Mouse (Mus musculus) lung, adult 18-20 months (tissue): ENCODE results near the gene Cacna1a.

Experiments
- DNase-seq, 2 experiments: peaks; one replicate each; pipeline ENCODE4 v3.0.0; 2022; ENCODE audit warnings: mixed read lengths in 2 of 2

The Cacna1a gene

DNA sequence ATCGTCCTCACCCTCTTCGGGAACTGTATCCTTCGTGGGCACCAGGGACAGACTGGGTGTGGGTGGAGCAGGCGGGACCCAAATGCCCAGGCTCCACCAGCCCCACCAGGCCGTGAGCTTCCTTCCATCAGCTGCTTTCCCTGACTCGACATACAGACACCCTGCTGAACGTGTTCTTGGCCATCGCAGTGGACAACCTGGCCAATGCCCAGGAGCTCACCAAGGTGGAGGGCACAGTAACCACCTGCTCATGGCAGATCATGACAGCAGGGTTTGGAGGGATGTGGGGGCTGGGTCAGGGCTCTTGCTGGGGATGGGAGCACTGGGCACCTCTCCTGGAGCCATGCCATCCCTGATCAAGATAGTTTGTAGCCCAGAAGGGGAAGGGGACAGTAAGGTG is 164.9 kb downstream of the Cacna1a start:
- DNase-seq: no peak

DNA sequence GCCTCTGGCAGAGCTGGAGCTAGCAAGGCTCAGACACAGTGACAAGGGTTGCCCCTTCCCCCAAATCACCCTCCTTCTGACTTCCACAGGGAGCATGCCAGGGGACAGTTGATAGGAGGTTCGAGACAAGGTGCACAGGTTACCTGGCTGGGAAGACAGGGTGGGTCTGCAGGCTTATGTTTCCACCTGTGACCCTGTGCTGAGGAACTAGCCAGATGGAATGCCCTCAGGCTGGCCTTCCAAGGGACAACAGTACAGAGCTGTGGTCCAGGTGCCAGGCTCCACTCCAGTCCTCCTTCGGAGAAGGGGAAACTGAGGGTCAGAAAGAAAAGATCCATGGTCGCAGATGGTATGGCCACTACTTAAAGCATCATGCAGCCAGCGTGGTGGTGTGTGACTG is 165.4 kb downstream of the Cacna1a start:
- DNase-seq: no peak

DNA sequence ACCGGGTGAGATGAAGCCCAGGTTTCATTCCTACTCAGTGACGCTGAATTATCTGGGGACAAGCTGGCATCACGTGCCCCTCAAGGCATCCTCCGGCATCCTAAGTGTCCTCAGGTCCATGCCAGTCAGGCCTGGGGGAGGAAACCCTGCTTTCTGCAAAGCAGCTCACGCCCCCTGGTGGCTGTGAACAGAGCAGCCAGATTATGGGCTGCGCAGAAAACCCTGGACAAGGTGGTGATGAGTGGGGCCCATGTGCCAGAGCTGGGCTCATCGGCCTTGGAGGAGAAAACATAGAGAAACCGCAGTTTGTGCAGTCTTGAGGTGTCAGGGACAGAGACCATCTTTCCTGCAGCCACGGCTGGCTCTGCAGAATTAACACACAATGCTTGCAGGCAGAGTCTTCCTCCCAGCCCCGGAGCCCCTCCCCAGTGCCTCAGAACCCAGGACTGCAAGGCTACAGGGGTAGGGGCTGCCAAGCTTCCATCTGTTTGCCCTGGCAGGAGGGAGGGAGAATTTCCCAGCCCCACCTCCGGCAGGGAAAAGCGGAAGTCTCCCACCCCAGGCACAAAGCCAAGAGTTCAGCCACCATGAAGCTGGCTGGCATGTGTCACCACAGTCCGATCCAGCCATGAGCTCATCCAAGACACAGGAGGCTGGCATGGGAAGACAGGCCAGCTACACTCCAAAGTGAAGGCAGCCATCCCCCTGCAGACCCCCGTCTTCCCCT is 166.2 kb downstream of the Cacna1a start:
- peak; percentile 26 to 41 for DNase-seq

DNA sequence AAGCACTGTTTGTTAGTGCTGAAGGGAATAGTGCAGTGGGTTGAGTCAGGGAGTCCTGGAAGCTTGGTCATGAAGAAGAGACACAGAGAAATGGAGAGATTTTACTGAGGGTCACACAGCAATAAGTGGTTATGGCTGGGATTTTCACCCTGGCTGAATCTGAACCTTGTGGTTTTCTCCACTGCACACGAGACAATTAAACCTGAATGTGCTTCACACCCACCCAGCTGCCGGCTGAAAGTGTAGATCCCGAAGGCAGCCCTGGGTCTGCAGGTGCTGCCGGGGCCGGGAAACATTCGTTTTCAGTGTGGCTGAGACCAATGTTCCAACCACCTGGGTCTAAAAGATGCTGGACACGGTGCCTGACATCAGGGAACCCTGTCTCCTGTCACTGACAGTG is 167.0 kb downstream of the Cacna1a start:
- DNase-seq: no peak

DNA sequence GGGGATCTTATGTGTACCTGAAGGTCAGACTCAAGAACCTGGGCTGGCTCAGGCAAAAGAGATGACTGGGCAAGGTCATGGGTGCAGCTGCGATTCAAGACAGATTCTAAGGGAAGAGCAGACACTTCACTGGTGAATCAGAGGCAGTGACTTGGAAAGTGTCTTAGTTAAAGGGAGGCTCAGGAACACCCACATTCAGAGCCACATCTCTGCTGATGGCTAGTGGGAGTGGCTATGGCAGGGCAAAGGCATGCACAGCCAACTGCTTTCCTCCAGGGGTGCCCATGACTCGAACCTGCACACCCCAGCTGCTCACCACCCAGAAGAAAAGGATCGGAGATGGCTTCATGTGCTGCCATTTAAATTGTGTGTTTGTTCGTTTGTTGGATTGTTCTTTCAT is 169.7 kb downstream of the Cacna1a start:
- no peak for DNase-seq

DNA sequence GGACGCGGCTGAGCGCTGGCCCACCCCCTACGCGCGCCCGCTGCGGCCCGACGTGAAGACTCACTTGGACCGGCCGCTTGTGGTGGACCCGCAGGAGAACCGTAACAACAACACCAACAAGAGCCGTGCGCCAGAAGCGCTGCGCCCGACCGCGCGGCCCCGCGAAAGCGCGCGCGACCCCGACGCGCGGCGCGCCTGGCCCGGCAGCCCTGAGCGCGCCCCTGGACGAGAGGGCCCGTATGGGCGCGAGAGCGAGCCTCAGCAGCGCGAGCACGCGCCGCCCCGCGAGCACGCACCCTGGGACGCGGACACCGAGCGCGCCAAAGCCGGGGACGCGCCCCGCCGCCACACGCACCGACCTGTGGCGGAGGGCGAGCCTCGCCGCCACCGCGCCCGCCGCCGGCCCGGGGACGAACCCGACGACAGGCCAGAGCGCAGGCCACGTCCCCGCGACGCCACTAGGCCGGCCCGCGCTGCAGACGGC is 170.9 kb downstream of the Cacna1a start:
- DNase-seq: no peak

DNA sequence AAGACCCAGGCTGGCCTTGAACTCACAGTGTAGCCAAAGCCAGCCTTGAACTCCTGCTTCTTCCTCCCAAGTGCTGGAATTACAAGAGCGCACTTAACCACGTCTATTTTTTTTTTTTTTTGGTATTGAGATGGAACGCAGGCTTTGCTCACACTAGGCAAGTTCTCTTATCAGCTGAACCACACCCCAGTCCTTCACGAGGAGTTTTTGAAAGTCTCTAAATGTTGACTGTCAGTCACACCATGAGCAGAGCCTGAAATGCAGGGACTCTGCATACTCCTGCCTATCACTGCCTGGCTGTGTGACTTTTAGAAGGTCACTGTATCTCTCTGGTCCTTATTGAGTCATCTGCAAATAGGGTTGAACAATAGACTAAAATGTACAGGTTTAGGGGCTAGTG is 173.5 kb downstream of the Cacna1a start:
- no peak for DNase-seq

DNA sequence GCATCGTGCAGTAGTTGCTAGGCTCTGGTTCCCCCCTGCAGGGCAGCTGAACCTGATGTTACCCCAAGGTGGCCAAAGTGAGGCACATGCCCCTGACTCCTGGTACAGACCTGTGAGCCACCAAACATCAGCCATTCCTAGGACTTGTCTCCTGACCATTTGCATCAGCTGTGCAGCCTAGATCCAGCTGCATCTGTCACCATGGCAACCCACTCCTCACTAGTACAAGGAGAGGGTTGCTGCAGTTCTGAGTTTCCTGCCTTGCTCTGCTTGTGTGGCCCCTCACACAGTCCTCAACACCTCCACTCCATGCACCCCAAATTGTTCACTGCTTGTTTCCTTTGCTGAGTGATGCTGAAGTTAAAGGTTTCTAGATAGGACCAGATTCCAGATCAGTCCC is 175.8 kb downstream of the Cacna1a start:
- no peak for DNase-seq

DNA sequence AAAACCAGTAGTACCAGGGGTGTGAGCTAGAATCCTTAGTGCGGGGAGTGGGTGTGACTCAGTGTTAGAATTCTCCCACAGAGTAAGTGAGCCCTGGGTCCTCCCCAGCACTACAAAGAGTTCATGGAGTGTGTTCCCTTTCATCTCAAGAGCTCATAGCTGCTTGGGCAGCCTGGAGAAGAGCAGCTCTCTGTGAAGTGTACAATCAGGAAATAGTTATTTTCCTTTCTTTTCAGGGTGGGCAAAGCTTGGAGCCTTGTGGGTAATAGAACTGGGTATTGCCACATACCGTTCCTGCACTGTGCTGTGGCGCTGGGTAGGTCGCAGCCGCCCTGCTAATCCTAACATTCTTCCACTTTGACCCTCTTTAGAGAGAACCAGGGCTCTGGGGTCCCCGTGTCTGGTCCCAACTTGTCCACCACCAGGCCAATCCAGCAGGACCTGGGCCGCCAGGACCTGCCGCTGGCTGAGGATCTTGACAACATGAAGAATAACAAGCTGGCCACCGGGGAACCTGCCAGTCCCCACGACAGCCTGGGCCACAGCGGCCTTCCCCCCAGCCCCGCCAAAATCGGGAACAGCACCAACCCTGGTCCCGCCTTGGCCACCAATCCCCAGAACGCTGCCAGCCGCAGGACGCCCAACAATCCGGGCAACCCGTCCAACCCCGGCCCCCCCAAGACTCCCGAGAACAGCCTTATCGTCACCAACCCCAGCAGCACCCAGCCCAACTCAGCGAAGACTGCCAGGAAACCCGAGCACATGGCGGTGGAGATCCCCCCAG is 177.5 kb downstream of the Cacna1a start:
- peak in 1 of 2 experiments; percentile 12 for DNase-seq

DNA sequence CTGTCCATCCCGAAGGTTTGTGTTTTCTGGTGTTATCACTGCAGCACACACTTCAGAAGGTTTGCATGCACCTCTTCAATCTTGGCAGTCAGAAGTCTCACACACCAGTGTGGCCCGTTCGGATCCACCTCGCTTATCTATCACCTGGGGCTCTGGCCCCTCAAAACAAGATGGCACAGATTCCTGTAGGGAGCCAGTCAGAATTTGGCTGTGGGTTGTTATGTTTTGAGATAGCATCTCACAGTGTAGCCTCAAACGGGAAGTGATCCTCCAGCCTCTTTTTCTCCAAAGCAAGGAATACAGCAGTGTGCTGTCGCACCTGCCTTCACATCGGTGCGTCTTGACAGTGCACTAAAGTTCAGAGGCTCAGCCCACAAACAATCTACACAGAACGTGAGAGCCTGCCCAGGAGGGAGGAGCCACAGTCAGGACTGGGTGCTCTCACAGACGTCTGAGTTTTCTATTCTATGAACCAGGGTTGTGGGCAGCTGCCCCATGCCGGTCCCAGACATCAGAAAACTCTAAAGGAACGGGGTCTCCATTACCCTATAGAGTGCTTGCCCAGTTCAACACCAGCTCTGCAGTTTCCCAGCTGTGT is 178.7 kb downstream of the Cacna1a start:
- no peak for DNase-seq

DNA sequence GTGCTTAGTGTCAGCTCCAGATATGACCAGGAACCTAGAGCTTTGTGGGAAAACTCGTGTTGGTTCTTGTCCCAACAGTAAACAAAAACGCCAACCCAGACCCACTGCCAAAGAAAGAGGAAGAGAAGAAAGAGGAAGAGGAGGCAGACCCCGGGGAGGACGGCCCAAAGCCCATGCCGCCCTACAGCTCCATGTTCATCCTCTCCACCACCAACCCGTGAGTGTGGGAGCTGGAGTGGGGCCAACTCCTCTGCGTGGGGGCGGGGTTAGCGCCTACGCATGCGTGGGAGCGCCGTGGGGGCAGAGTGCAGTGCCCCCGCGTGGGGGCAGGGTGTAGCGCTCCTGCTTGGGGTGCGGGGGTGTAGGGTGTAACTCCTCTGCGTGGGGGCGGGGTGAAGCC is 179.3 kb downstream of the Cacna1a start:
- peak in 1 of 2 experiments; percentile 10 for DNase-seq

DNA sequence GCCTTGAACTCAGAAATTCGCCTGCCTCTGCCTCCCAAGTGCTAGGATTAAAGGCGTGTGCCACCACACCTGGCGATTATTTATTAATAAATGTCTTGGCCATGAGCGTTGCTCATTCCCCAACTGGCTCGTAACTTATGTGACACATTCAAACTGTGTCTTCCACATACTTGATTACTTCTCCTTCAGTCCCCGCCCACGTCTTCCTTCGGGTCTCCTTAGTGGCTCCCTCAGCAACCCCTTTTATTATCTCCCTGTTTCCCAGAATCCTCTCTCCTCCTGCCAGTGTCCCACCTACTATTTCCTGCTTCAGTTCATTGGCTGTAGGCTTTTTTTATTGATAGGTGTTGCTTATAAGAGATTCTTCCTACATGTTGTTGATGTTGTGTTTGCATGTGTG is 180.5 kb downstream of the Cacna1a start:
- DNase-seq: no peak

DNA sequence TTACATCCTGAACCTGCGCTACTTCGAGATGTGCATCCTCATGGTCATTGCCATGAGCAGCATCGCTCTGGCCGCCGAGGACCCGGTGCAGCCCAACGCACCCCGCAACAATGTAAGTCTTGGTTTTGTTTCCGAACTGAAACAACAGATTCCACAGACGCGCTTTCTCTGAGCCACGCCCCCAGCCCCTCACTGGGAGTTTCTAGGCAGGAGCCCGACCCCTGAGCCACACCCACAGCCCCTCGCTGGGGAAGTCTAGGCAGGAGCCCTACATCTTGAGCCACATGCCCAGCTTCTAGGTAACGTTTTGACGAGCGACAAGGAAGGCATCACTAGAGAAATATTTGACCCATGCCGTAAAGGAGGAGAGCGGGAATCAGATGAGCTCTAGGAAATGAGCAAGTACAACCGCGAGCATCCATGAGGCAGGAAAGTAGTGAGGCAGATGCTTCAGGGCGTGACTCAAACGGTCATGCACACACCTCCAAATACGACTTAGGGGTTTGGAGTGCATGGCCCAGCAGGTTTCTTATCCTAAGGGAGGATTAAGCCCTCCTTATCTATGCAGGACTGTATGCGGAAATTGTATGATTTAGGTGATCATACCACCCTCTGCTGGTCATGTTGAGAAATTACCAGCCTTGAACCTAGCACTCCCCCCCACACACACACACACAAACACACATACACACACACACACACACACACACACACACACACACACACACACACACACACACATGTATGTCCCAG is 181.9 kb downstream of the Cacna1a start:
- DNase-seq: no peak

DNA sequence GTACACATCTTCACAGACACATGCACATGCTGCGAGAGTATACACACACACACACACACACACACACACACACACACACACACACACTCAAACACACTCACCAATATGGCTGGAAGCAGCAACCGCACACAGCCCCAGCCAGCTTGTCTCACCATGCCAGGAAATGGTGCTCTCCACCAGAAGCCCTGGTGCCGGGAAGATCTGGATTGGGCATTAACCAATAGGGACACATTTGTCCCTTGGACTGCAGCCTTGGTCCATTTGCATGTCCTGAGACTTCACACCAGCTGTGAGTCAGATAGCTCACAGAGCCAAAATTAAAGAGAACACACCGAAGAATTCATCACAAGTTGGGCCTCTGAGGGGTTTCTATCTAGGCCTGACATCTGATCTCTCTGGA is 189.2 kb downstream of the Cacna1a start:
- no peak for DNase-seq

DNA sequence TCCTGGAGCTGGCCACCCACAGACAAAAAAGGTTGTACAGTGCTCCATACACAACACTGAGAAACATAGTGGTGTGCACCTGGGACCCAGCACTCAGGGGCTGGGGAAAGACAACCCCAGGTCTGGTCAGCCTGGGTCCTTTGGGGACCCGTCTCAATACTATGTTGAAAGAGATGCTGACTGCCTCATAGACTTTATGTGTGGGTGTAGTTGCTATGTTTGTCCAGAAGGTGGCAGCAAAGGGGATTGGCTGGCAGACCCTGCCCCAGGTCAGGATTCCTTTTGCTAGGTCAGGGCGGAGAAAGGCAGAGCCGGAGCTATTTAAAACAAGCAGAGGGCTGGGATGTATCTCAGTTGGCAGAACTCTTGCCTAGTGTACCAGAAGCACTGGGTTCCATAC is 191.4 kb downstream of the Cacna1a start:
- DNase-seq: no peak

DNA sequence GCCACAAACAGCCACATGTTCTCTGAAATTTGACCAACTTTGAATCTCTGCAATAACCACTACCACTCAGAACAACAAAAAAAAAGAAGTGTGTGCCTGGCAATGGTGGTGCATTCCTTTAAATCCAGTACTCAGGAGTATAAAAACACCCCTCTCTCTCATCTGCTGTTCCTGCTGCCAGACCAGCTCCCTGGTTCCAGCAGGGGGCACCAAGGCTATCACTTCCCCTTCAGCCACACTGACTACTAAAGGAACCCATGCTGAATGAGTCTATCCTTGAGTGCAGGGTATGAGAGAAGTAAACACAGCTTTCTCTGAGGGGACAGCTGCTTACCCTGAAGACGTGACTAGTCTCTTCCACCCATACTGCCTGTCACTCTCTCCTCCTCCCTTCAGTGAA is 197.1 kb downstream of the Cacna1a start:
- DNase-seq: no peak

DNA sequence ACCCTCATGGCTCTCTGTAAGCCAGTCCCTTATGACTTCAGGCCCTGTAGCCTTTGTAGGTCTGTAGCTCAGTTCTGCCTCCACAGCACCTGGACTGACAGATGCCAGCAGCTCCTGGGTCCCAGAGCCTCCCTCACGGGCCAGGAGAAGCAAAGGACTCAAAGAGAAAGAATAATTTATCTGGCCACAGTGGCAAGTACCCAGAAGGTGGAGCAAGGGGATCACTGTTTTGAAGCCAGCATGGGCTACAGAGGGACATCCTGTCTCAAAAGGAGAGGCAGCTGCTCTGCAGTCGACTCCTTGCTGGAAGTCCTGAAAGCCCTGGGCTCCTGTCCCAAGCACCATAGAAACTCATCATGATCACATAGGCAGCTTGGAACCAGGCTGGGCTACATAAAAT is 198.0 kb downstream of the Cacna1a start:
- DNase-seq: no peak

DNA sequence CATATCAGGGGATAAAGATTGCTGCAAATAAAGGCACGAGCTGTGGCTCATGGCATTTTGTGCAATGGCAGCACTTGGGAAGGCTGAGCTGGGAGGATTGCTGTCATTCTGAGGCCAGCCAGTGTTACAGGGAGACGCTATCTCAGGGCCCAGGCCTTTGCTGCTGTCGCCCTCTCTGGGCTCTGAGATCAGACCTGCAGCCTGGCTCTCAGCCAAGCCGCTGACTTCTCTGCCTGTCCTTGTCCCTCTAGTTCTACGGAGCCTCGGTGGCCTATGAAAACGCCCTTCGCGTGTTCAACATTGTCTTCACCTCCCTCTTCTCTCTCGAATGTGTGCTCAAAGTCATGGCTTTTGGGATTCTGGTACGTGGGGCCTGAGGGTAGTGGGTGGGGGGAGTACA is 200.3 kb downstream of the Cacna1a start:
- no peak for DNase-seq

DNA sequence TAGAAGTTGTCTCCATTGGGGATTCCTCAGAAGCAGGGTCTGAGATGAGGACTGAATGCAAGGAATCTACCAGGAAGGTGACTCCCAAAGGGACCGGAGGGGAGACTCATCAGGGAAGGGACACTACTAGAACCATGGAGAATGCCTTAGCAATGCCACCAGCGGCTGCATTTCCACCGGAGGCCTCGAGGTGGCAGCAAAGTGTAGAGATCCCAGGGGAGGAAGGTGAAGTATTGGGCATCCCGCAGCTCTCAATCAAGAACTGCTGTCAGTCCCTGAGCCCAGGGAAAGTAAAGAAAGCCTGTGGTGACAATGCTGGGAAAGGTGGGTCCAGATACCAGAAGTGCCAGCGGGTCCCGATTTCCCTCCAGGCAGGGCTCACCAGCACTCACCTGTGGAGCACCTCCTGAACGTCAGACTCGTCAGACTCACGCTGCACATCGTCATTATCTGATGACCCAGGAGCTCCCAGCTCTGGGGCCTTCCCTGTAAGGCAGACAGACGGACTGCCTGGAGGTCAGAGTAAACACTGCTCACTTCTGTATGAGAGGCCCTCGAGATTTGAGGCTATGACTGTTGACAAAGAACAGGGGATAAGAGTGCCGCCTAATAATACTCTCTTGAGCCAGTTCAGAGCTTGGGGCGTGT is 203.9 kb downstream of the Cacna1a start:
- peak; percentile 71 to 79 for DNase-seq

DNA sequence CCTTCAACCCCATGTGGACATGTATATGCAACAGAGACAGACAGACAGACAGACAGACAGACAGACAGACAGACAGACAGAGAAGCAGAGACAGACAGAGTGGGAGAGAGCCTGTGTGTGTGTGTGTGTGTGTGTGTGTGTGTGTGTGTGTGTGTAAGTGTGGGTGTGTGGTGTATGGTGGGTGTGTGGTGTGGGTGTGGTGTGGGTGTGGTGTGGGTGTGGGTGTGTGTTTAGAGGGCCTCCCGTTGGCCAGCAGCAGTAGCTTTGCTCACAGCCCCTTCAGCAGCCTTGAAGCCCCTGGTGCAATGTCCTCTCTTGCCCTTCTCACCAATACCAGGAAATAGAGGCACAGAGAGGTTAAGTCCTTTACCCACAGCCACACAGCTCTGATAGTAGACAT is 204.9 kb downstream of the Cacna1a start:
- no peak for DNase-seq

DNA sequence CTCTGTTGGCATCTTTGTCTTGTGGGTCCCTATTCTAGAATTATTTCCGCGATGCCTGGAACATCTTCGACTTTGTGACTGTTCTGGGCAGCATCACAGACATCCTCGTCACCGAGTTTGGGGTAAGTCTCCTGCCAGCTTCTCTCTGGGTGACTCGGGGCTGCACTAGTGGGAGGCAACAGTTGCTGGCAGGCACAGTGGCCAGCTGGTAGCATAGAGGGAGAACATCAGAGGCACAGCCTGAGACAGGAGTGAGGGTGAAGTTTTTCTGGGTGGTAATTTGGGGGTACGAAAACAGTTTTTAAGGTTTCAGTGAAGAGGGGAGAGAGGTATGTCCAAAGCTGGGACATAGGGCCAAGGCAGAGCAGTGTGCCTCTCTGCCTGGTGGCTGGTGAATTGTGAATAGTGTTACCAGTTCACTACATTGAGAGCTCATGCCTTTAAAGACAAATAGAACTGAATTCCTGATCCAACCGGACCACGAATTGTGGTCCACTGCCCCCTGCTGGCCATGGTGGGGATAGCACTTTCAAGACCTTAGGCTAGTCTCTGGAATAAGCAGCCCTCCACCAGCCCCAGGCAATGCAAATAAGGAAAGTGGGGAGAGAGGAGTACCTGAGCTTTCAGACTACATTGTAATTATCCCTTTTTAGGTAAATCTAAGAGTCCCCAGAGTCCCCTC is 206.0 kb downstream of the Cacna1a start:
- peak; percentile 48 to 63 for DNase-seq

DNA sequence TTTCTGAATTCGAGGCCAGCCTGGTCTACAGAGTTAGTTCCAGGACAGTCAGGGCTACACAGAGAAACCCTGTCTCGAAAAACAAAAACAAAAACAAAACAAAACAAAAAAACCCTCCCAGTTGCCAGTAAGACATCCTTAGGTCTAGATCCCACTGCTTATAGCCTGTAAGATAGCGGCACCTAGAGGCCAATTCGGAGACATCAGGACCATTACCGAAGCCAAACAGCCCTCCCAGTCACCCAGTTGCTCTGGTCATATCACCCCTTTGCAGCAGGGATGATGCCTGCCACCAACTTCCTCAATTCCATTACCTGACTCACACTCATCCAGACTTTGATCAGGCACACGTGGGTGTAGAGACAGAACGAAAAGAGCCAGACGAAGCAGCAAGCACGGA is 207.4 kb downstream of the Cacna1a start:
- peak; percentile 42 to 45 for DNase-seq
